Mouse (Mus musculus): Measurements from ENCODE around the gene Hist1h2bl. TPM values are rescaled to one million over a fixed set of nuclear protein-coding genes. Genes with fewer than 3 reads are reported as not detected.

The Hist1h2bl gene
- polyA plus RNA-seq, 1 experiment from 2014 or later, result 1.4 TPM

Small RNA genes within 50 kb of the gene (microRNA-seq; reads per million reads assigned to microRNA genes)
- not detected for gene Gm44357
- gene Gm44367, result not detected
- gene Gm44454, result not detected

Other genes with a start within 250 kb of the Hist1h2bl start
- 2.0 and 2.4 TPM in 2 replicates for gene Nkapl, start 247.6 kb downstream of the Hist1h2bl start, polyA plus RNA-seq (2016; fragmentation: Nextera tagmentation; extraction: Ambion mirVana)
- 2.0 and 2.1 TPM in 2 replicates for gene Zkscan4, start 237.2 kb downstream of the Hist1h2bl start, polyA plus RNA-seq (2016; fragmentation: Nextera tagmentation; extraction: Ambion mirVana)
- gene Gm10065, start 236.7 kb downstream of the Hist1h2bl start, polyA plus RNA-seq (2016; fragmentation: Nextera tagmentation; extraction: Ambion mirVana), result not detected in 2 replicates
- 0.21 and 0.53 TPM in 2 replicates for gene AK157302, start 220.9 kb downstream of the Hist1h2bl start, polyA plus RNA-seq (2016; fragmentation: Nextera tagmentation; extraction: Ambion mirVana)
- 9.0 and 11.6 TPM in 2 replicates for gene Gm11273, start 214.7 kb downstream of the Hist1h2bl start, polyA plus RNA-seq (2016; fragmentation: Nextera tagmentation; extraction: Ambion mirVana)
- gene Zkscan8, start 185.0 kb downstream of the Hist1h2bl start, polyA plus RNA-seq (2016; fragmentation: Nextera tagmentation; extraction: Ambion mirVana), result 5.3 and 7.3 TPM in 2 replicates
- 0.05 and 0.07 TPM in 2 replicates for gene Olfr1366, start 173.3 kb downstream of the Hist1h2bl start, polyA plus RNA-seq (2016; fragmentation: Nextera tagmentation; extraction: Ambion mirVana)
- gene Olfr1535, start 156.2 kb downstream of the Hist1h2bl start, polyA plus RNA-seq (2016; fragmentation: Nextera tagmentation; extraction: Ambion mirVana), result 0.04 TPM in 1 of 2 replicates, not detected in the other
- gene Olfr1364, start 134.4 kb downstream of the Hist1h2bl start, polyA plus RNA-seq (2016; fragmentation: Nextera tagmentation; extraction: Ambion mirVana), result not detected in 2 replicates
- not detected in 2 replicates for gene Olfr1362, start 102.1 kb downstream of the Hist1h2bl start, polyA plus RNA-seq (2016; fragmentation: Nextera tagmentation; extraction: Ambion mirVana)
- gene Olfr11, start 73.6 kb downstream of the Hist1h2bl start, polyA plus RNA-seq (2016; fragmentation: Nextera tagmentation; extraction: Ambion mirVana), result not detected in 2 replicates
- not detected in 2 replicates for gene Olfr1361, start 52.8 kb downstream of the Hist1h2bl start, polyA plus RNA-seq (2016; fragmentation: Nextera tagmentation; extraction: Ambion mirVana)
- not detected in 2 replicates for gene Olfr1360, start 38.7 kb downstream of the Hist1h2bl start, polyA plus RNA-seq (2016; fragmentation: Nextera tagmentation; extraction: Ambion mirVana)
- gene Olfr1359, start 18.0 kb downstream of the Hist1h2bl start, polyA plus RNA-seq (2016; fragmentation: Nextera tagmentation; extraction: Ambion mirVana), result not detected in 2 replicates
- 6.3 and 11.7 TPM in 2 replicates for gene Hist1h2ai, start 279 bp upstream of the Hist1h2bl start, polyA plus RNA-seq (2016; fragmentation: Nextera tagmentation; extraction: Ambion mirVana)
- gene Hist1h3h, start 1.5 kb upstream of the Hist1h2bl start, polyA plus RNA-seq (2016; fragmentation: Nextera tagmentation; extraction: Ambion mirVana), result 3.7 and 3.8 TPM in 2 replicates
- 2.4 and 3.7 TPM in 2 replicates for gene Hist1h2bm, start 5.9 kb upstream of the Hist1h2bl start, polyA plus RNA-seq (2016; fragmentation: Nextera tagmentation; extraction: Ambion mirVana)
- 2.0 TPM in 1 of 2 replicates, not detected in the other for gene Hist1h4j, start 18.9 kb upstream of the Hist1h2bl start, polyA plus RNA-seq (2016; fragmentation: Nextera tagmentation; extraction: Ambion mirVana)
- gene Hist1h4k, start 34.4 kb upstream of the Hist1h2bl start, polyA plus RNA-seq (2016; fragmentation: Nextera tagmentation; extraction: Ambion mirVana), result 2.4 and 3.8 TPM in 2 replicates
- 6.7 and 8.3 TPM in 2 replicates for gene Hist1h2ak, start 37.7 kb upstream of the Hist1h2bl start, polyA plus RNA-seq (2016; fragmentation: Nextera tagmentation; extraction: Ambion mirVana)
- gene Hist1h2bn, start 38.0 kb upstream of the Hist1h2bl start, polyA plus RNA-seq (2016; fragmentation: Nextera tagmentation; extraction: Ambion mirVana), result 1.2 and 3.0 TPM in 2 replicates
- 12.2 and 12.8 TPM in 2 replicates for gene Hist1h1b, start 64.5 kb upstream of the Hist1h2bl start, polyA plus RNA-seq (2016; fragmentation: Nextera tagmentation; extraction: Ambion mirVana)
- gene Hist1h3i, start 67.2 kb upstream of the Hist1h2bl start, polyA plus RNA-seq (2016; fragmentation: Nextera tagmentation; extraction: Ambion mirVana), result 51.2 and 119 TPM in 2 replicates
- gene Hist1h2an, start 71.1 kb upstream of the Hist1h2bl start, polyA plus RNA-seq (2016; fragmentation: Nextera tagmentation; extraction: Ambion mirVana), result 4.6 and 7.6 TPM in 2 replicates
- 1.00 and 1.6 TPM in 2 replicates for gene Hist1h2bp, start 71.3 kb upstream of the Hist1h2bl start, polyA plus RNA-seq (2016; fragmentation: Nextera tagmentation; extraction: Ambion mirVana)
- 9.9 and 15.1 TPM in 2 replicates for gene Hist1h2bq, start 94.1 kb upstream of the Hist1h2bl start, polyA plus RNA-seq (2016; fragmentation: Nextera tagmentation; extraction: Ambion mirVana)
- not detected in 2 replicates for gene Hist1h2ao, start 94.3 kb upstream of the Hist1h2bl start, polyA plus RNA-seq (2016; fragmentation: Nextera tagmentation; extraction: Ambion mirVana)
- not detected in 2 replicates for gene Hist1h4m, start 95.6 kb upstream of the Hist1h2bl start, polyA plus RNA-seq (2016; fragmentation: Nextera tagmentation; extraction: Ambion mirVana)
- gene Hist1h4n, start 116.1 kb upstream of the Hist1h2bl start, polyA plus RNA-seq (2016; fragmentation: Nextera tagmentation; extraction: Ambion mirVana), result 3.8 and 9.2 TPM in 2 replicates
- 2,387 and 3,574 TPM in 2 replicates for gene Hist1h2ap, start 117.4 kb upstream of the Hist1h2bl start, polyA plus RNA-seq (2016; fragmentation: Nextera tagmentation; extraction: Ambion mirVana)
- gene Hist1h2br, start 117.6 kb upstream of the Hist1h2bl start, polyA plus RNA-seq (2016; fragmentation: Nextera tagmentation; extraction: Ambion mirVana), result 9.9 and 15.3 TPM in 2 replicates
- 7.4 and 9.1 TPM in 2 replicates for gene Zfp184, start 229.0 kb upstream of the Hist1h2bl start, polyA plus RNA-seq (2016; fragmentation: Nextera tagmentation; extraction: Ambion mirVana)